ENCODE assay signal across 26 mouse cellular contexts in the genomic region with DNA sequence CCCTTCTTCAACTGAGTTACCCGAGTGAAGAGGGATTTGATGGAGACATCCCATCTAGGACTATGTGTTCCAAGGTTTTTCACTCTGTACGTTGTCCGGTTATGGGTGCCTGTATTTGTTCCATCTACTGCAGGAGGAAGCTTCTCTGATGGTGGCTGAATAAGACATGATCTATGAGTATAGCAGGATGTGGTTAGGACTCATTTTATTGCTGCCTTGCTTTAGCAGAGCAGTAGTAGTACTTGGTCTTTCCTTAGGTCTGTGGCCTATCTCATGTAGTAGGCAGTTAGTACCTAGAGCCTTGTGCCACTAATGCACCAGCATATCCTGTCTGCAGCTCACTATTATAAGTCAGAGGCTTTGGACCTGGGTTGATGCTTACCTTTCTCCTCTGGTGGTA. TPM values are rescaled to one million over a fixed set of nuclear protein-coding genes. Genes with fewer than 3 reads are reported as not detected.
DNase-seq lines count a peak whose midpoint lies in the region; ATAC-seq and TF ChIP-seq lines count a peak whose summit lies in the region.
"Had no signal": no experiment of that assay in that cellular context is flagged by ENCODE, and none has a peak within 500 bp of the region (broad histone marks: within the 10 kb centered on the region; RNA-seq: fewer than 3 reads in every experiment).

No protein-coding gene starts in this region.

- no peaks in the 10 kb centered on the region for H3K4me1 ChIP-seq in hindbrain, embryonic 12.5 days
- no peaks in the 10 kb centered on the region for H3K4me1 ChIP-seq in midbrain, postnatal 0 days (ENCODE audit: insufficient read depth, low read length)
- no peaks in the 10 kb centered on the region for H3K4me1 ChIP-seq in hindbrain, embryonic 10.5 days (replicated peaks)
- H3K4me1 ChIP-seq: embryonic facial prominence, embryonic 12.5 days; forebrain, embryonic 12.5 days; forebrain, embryonic 15.5 days; heart, embryonic 10.5 days; hindbrain, embryonic 13.5 days had no signal

- peak; percentile 97 for ATAC-seq in activated CD4-positive, CD25-positive, alpha-beta regulatory T cell, adult 4 months
- peak; percentile 47; the same call in 1 of the 2 replicates for ATAC-seq in megakaryocyte, adult 5-6 weeks (ENCODE audit: poor library complexity, severe bottlenecking)
- no peak for ATAC-seq in hindbrain, embryonic 12.5 days (ENCODE audit: low FRiP score)
- no peak for ATAC-seq in midbrain, postnatal 0 days (ENCODE audit: low FRiP score)
- ATAC-seq: forebrain, embryonic 15.5 days; hindbrain, embryonic 16.5 days; intestine, postnatal 0 days had no signal

- no peaks in the 10 kb centered on the region for H3K27me3 ChIP-seq in hindbrain, embryonic 12.5 days
- H3K27me3 ChIP-seq in midbrain, postnatal 0 days (ENCODE audit: insufficient read depth, low read length), result no peaks in the 10 kb centered on the region
- no peaks in the 10 kb centered on the region for H3K27me3 ChIP-seq in hindbrain, embryonic 10.5 days (ENCODE audit: insufficient read depth, poor library complexity, severe bottlenecking)
- H3K27me3 ChIP-seq: embryonic facial prominence, embryonic 12.5 days; embryonic facial prominence, embryonic 15.5 days; forebrain, embryonic 12.5 days; forebrain, embryonic 15.5 days; heart, embryonic 13.5 days; hindbrain, embryonic 13.5 days had no signal

- whole genome bisulfite sequencing in hindbrain, embryonic 12.5 days, result 97% methylated on average over 3 of the region's 3 CpGs
- WGBS in midbrain, postnatal 0 days, result 95% methylated on average over 3 of the region's 3 CpGs
- WGBS in hindbrain, embryonic 10.5 days, result 92% methylated on average over 3 of the region's 3 CpGs

- no peaks in the 10 kb centered on the region for H3K9me3 ChIP-seq in hindbrain, embryonic 12.5 days (replicated peaks)
- no peaks in the 10 kb centered on the region for H3K9me3 ChIP-seq in midbrain, postnatal 0 days (ENCODE audit: low read length)
- H3K9me3 ChIP-seq in hindbrain, embryonic 10.5 days, result no peaks in the 10 kb centered on the region
- H3K9me3 ChIP-seq: embryonic facial prominence, embryonic 12.5 days; embryonic facial prominence, embryonic 15.5 days; forebrain, embryonic 12.5 days; forebrain, embryonic 15.5 days; heart, embryonic 10.5 days; heart, embryonic 13.5 days; hindbrain, embryonic 13.5 days had no signal

- H3K4me2 ChIP-seq in hindbrain, embryonic 12.5 days (replicated peaks), result no peak overlapping the region
- H3K4me2 ChIP-seq in midbrain, postnatal 0 days (ENCODE audit: low read depth, low read length, poor library complexity, severe bottlenecking), result no peak overlapping the region
- H3K4me2 ChIP-seq: embryonic facial prominence, embryonic 12.5 days; embryonic facial prominence, embryonic 15.5 days; forebrain, embryonic 12.5 days; forebrain, embryonic 15.5 days; heart, embryonic 13.5 days; hindbrain, embryonic 13.5 days had no signal

- H3K4me3 ChIP-seq in hindbrain, embryonic 12.5 days, result no peak overlapping the region
- no peak overlapping the region for H3K4me3 ChIP-seq in midbrain, postnatal 0 days (ENCODE audit: low read depth, low read length)
- no peak overlapping the region for H3K4me3 ChIP-seq in hindbrain, embryonic 10.5 days
- H3K4me3 ChIP-seq: embryonic facial prominence, embryonic 12.5 days; embryonic facial prominence, embryonic 15.5 days; forebrain, embryonic 12.5 days; forebrain, embryonic 15.5 days; heart, embryonic 10.5 days; heart, embryonic 13.5 days; hindbrain, embryonic 13.5 days had no signal

- TF ChIP-seq CTCF in midbrain, postnatal 0 days (IDR thresholded peaks at IDR 0.05), result no peak

- DNase-seq in 416B (ENCODE audit: low read depth), result peak; percentile 52
- DNase-seq in CD4-positive, CD25-positive, alpha-beta regulatory T cell, adult 2 months (ENCODE audit: low read depth, low spot score), result peak; percentile 40
- DNase-seq in midbrain, postnatal 0 days (ENCODE audit: low spot score), result no peak
- DNase-seq in hindbrain, embryonic 10.5 days (ENCODE audit: low spot score), result no peak
- DNase-seq in cerebellum, adult 11 months, result no peak
- DNase-seq: adrenal gland, postnatal 10 days; adrenal gland, postnatal 36 days; cerebellum, adult 2 months; cerebellum, adult 9-11 months; cerebellum, postnatal 25 days; gastrocnemius, postnatal 25 days; heart, adult 18-20 months; heart, postnatal 14 days; heart, postnatal 4 days had no signal

- H3K36me3 ChIP-seq in hindbrain, embryonic 12.5 days, result no peaks in the 10 kb centered on the region
- H3K36me3 ChIP-seq in midbrain, postnatal 0 days (ENCODE audit: insufficient read depth, low read length), result no peaks in the 10 kb centered on the region
- peaks cover 3% of the 10 kb centered on the region; the same call in 1 of the 2 replicates for H3K36me3 ChIP-seq in hindbrain, embryonic 10.5 days
- H3K36me3 ChIP-seq: embryonic facial prominence, embryonic 12.5 days; forebrain, embryonic 12.5 days; forebrain, embryonic 15.5 days; heart, embryonic 10.5 days had no signal

- H3K27ac ChIP-seq in hindbrain, embryonic 12.5 days, result no peak overlapping the region
- H3K27ac ChIP-seq in midbrain, postnatal 0 days (ENCODE audit: low read depth, low read length), result no peak overlapping the region
- H3K27ac ChIP-seq in hindbrain, embryonic 10.5 days, result no peak overlapping the region
- H3K27ac ChIP-seq: embryonic facial prominence, embryonic 12.5 days; embryonic facial prominence, embryonic 15.5 days; forebrain, embryonic 12.5 days; forebrain, embryonic 15.5 days; heart, embryonic 10.5 days; heart, embryonic 13.5 days; hindbrain, embryonic 13.5 days had no signal

- H3K9ac ChIP-seq in hindbrain, embryonic 12.5 days, result no peak overlapping the region
- no peak overlapping the region for H3K9ac ChIP-seq in midbrain, postnatal 0 days (replicated peaks; ENCODE audit: low read length, poor library complexity, severe bottlenecking)
- H3K9ac ChIP-seq: embryonic facial prominence, embryonic 12.5 days; embryonic facial prominence, embryonic 15.5 days; forebrain, embryonic 12.5 days; forebrain, embryonic 15.5 days; heart, embryonic 13.5 days; hindbrain, embryonic 13.5 days had no signal

RNA-seq across cellular contexts. Expression of gene Col4a3bp, which starts 12.7 kb away (rescaled TPM):
- polyA plus RNA-seq in activated CD4-positive, CD25-positive, alpha-beta regulatory T cell, adult 4 months (2017; shearing (Covaris generic)), result 1 to 10 TPM; 5.6 to 8.7 TPM
- total RNA-seq in megakaryocyte, adult 5-6 weeks (2015), result 45.6 and 58.8 TPM in 2 replicates
- 88.5 and 101 TPM in 2 replicates for total RNA-seq in megakaryocyte, adult 5-6 weeks (2017)
- polyA plus RNA-seq in hindbrain, embryonic 12.5 days (2016; fragmentation: Nextera tagmentation; extraction: Ambion mirVana), result 10.1 and 10.6 TPM in 2 replicates
- total RNA-seq in midbrain, postnatal 0 days (2014; rRNA removed), result 43.4 and 49.1 TPM in 2 replicates
- 6.3 and 9.6 TPM in 2 replicates for polyA plus RNA-seq in midbrain, postnatal 0 days (2015; fragmentation: Nextera tagmentation; extraction: Ambion mirVana)
- polyA plus RNA-seq in hindbrain, embryonic 10.5 days (2016; fragmentation: Nextera tagmentation; extraction: Ambion mirVana), result 6.4 and 6.8 TPM in 2 replicates

RNA-seq across cellular contexts. Expression of gene Polk, which starts 12.7 kb away (rescaled TPM):
- polyA plus RNA-seq in activated CD4-positive, CD25-positive, alpha-beta regulatory T cell, adult 4 months (2017; shearing (Covaris generic)), result 10 to 100 TPM; 23.3 to 28.0 TPM
- 9.5 and 16.5 TPM in 2 replicates for total RNA-seq in megakaryocyte, adult 5-6 weeks (2015)
- total RNA-seq in megakaryocyte, adult 5-6 weeks (2017), result 7.7 and 9.5 TPM in 2 replicates
- polyA plus RNA-seq in hindbrain, embryonic 12.5 days (2016; fragmentation: Nextera tagmentation; extraction: Ambion mirVana), result 7.4 and 8.8 TPM in 2 replicates
- 6.2 and 8.2 TPM in 2 replicates for total RNA-seq in midbrain, postnatal 0 days (2014; rRNA removed)
- 4.7 and 5.3 TPM in 2 replicates for polyA plus RNA-seq in midbrain, postnatal 0 days (2015; fragmentation: Nextera tagmentation; extraction: Ambion mirVana)
- polyA plus RNA-seq in hindbrain, embryonic 10.5 days (2016; fragmentation: Nextera tagmentation; extraction: Ambion mirVana), result 7.5 and 9.1 TPM in 2 replicates

Comparison
In these comparisons a context has a peak if more than half of its experiments do, and no peak if none do; other contexts are left out.
1. DNase-seq: peak in 416B (single experiment) and CD4-positive, CD25-positive, alpha-beta regulatory T cell, adult 2 months (single experiment); none in midbrain, postnatal 0 days (single experiment), hindbrain, embryonic 10.5 days (single experiment) and cerebellum, adult 11 months (single experiment).
2. ATAC-seq: peak in activated CD4-positive, CD25-positive, alpha-beta regulatory T cell, adult 4 months (single experiment) and megakaryocyte, adult 5-6 weeks (single experiment); none in hindbrain, embryonic 12.5 days (single experiment) and midbrain, postnatal 0 days (single experiment).